Mouse (Mus musculus) lung, postnatal 36 days (tissue): ENCODE data around the gene Rho.

Experiments
- DNase-seq: peaks from one replicate; pipeline ENCODE4 v3.0.0; 2022; ENCODE audit warnings: mixed read lengths

Gene Rho

GRCm38 (mm10) chr6:115931639-115932038 lies at the start of gene Rho:
Gene Rho, plus strand, starts transcription at chr6:115931748.
- no peak for DNase-seq

- peak; percentile 24 for DNase-seq
These were observed 47.5 kb upstream of the Rho start for GRCm38 (mm10) chr6:115884018-115884417.

- DNase-seq, result peak; percentile 31
These were observed 44.7 kb upstream of the Rho start for GRCm38 (mm10) chr6:115886894-115887293.

GRCm38 (mm10) chr6:115888296-115888695 lies 43.3 kb upstream of the Rho start:
- DNase-seq, result peak; percentile 34

- no peak for DNase-seq
These were observed 40.9 kb upstream of the Rho start for GRCm38 (mm10) chr6:115890601-115891000.

GRCm38 (mm10) chr6:115891061-115891460 lies 40.5 kb upstream of the Rho start:
- DNase-seq, result no peak

- peak; percentile 51 for DNase-seq
These were observed 40.0 kb upstream of the Rho start for GRCm38 (mm10) chr6:115891497-115892061.

- DNase-seq, result no peak
These were observed 39.2 kb upstream of the Rho start for GRCm38 (mm10) chr6:115892363-115892762.

- DNase-seq, result no peak
These were observed 35.2 kb upstream of the Rho start for GRCm38 (mm10) chr6:115896346-115896745.

GRCm38 (mm10) chr6:115897117-115897516 lies 34.4 kb upstream of the Rho start:
- DNase-seq, result peak; percentile 56

- DNase-seq, result no peak
These were observed 33.5 kb upstream of the Rho start for GRCm38 (mm10) chr6:115897926-115898520.

GRCm38 (mm10) chr6:115901062-115901461 lies 30.5 kb upstream of the Rho start:
- peak; percentile 92 for DNase-seq

GRCm38 (mm10) chr6:115901489-115901931 lies 30.0 kb upstream of the Rho start:
- peak; percentile 68 for DNase-seq

GRCm38 (mm10) chr6:115902545-115902944 lies 29.0 kb upstream of the Rho start:
- no peak for DNase-seq

GRCm38 (mm10) chr6:115905568-115905967 lies 26.0 kb upstream of the Rho start:
- DNase-seq, result no peak

GRCm38 (mm10) chr6:115906455-115906854 lies 25.1 kb upstream of the Rho start:
- no peak for DNase-seq

- no peak for DNase-seq
These were observed 24.7 kb upstream of the Rho start for GRCm38 (mm10) chr6:115906871-115907270.

- DNase-seq, result no peak
These were observed 23.0 kb upstream of the Rho start for GRCm38 (mm10) chr6:115908421-115908982.

GRCm38 (mm10) chr6:115909052-115909451 lies 22.5 kb upstream of the Rho start:
- peak; percentile 55 for DNase-seq

- peak; percentile 90 for DNase-seq
These were observed 21.6 kb upstream of the Rho start for GRCm38 (mm10) chr6:115909940-115910339.

- no peak for DNase-seq
These were observed 19.8 kb upstream of the Rho start for GRCm38 (mm10) chr6:115911763-115912162.

GRCm38 (mm10) chr6:115913482-115913881 lies 18.1 kb upstream of the Rho start:
- no peak for DNase-seq

GRCm38 (mm10) chr6:115914511-115915202 lies 16.9 kb upstream of the Rho start:
- no peak for DNase-seq
